Mouse (Mus musculus): ENCODE measurements at regions not wholly inside any gene's neighbourhood (a gene's known extent, or its start where the extent isn't known, plus 50 kb on each side); places are given as distances from the start of the nearest gene placed in this dataset.

- no peaks in the 10 kb centered on the region for H3K4me1 ChIP-seq (ENCODE audit: insufficient read depth, low read depth, low read length)
- H3K27me3 ChIP-seq (replicated peaks; ENCODE audit: insufficient read depth, low read length), result no peaks in the 10 kb centered on the region
- no peak overlapping the region for H3K4me2 ChIP-seq (replicated peaks; ENCODE audit: low read depth, low read length)
- TF ChIP-seq CTCF (IDR thresholded peaks at IDR 0.05) (no peak), EP300 (IDR thresholded peaks at IDR 0.05) (no peak)
- no peaks in the 10 kb centered on the region for H3K36me3 ChIP-seq (ENCODE audit: insufficient read depth, low read length)
- H3K4me3 ChIP-seq (ENCODE audit: low read depth, low read length), result no peak overlapping the region
- no peak overlapping the region for H3K9ac ChIP-seq (replicated peaks; ENCODE audit: low read depth)
- no peak overlapping the region for H3K27ac ChIP-seq (ENCODE audit: low read length)
- ATAC-seq, result no peak
- DNase-seq (ENCODE audit: low spot score), result no peak
- no peaks in the 10 kb centered on the region for H3K9me3 ChIP-seq (ENCODE audit: low read length)
Measured at GRCm38 (mm10) chr4:7144215-7144614, 1094.6 kb downstream of the Car8 start.

DNA sequence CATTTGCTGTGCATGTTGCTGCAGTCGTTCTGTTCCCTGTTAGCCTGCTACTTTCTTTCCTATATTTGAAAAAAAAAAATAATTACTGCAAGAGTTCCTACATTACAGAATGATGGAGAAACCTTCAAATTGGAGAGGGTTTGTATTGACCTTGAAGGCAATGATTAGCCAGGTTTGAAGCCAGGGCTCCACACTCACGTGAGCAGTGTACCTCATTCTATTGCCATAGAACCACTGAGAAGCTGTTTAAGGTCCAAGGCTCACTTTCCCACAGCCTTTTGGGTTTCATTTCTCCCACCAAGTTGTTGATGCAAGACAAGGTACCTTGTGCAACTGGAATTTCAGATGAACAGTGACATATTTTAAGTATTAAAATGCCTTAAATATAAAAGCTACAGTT lies 1095.2 kb downstream of the Car8 start:
- ATAC-seq, result no peak
- Histone ChIP-seq H3K4me2 (replicated peaks; ENCODE audit: low read depth, low read length) (no peak overlapping the region), H3K4me3 (ENCODE audit: low read depth, low read length) (no peak overlapping the region), H3K27me3 (replicated peaks; ENCODE audit: insufficient read depth, low read length) (no peaks in the 10 kb centered on the region), H3K27ac (ENCODE audit: low read length) (no peak overlapping the region), H3K36me3 (ENCODE audit: insufficient read depth, low read length) (no peaks in the 10 kb centered on the region), H3K9me3 (ENCODE audit: low read length) (no peaks in the 10 kb centered on the region), H3K9ac (replicated peaks; ENCODE audit: low read depth) (no peak overlapping the region), H3K4me1 (ENCODE audit: insufficient read depth, low read depth, low read length) (no peaks in the 10 kb centered on the region)
- TF ChIP-seq EP300 (IDR thresholded peaks at IDR 0.05) (no peak), CTCF (IDR thresholded peaks at IDR 0.05) (no peak)
- no peak for DNase-seq (ENCODE audit: low spot score)
- WGBS, result 56% methylated on average over 2 of the region's 2 CpGs

DNA sequence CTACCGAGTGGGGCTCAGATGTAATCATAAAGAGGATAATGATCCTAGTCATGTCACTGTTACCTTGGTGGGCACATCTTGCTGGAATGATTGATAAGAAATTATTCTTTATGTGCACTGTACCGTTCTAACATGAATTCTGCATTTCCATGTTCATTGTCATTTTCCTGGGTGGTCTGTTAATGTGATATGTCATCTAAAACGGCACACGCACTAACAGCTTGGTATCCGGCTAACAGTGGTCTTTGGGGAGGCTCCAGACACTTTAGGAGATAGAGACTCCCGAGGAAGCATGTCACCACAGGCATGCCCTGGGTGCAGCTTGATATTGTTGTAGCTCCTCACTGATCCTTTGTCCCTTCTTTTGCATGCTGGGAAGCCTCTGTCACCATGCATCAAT lies 1096.1 kb downstream of the Car8 start:
- Histone ChIP-seq H3K36me3 (ENCODE audit: insufficient read depth, low read length) (no peaks in the 10 kb centered on the region), H3K4me3 (ENCODE audit: low read depth, low read length) (no peak overlapping the region), H3K9me3 (ENCODE audit: low read length) (no peaks in the 10 kb centered on the region), H3K27ac (ENCODE audit: low read length) (no peak overlapping the region), H3K9ac (replicated peaks; ENCODE audit: low read depth) (no peak overlapping the region), H3K4me1 (ENCODE audit: insufficient read depth, low read depth, low read length) (no peaks in the 10 kb centered on the region), H3K27me3 (replicated peaks; ENCODE audit: insufficient read depth, low read length) (no peaks in the 10 kb centered on the region), H3K4me2 (replicated peaks; ENCODE audit: low read depth, low read length) (no peak overlapping the region)
- no peak for ATAC-seq
- TF ChIP-seq CTCF (IDR thresholded peaks at IDR 0.05), result no peak
- no peak for TF ChIP-seq EP300 (IDR thresholded peaks at IDR 0.05)
- WGBS, result 82% methylated on average over 6 of the region's 6 CpGs
- DNase-seq (ENCODE audit: low spot score), result no peak

- no peak overlapping the region for H3K4me2 ChIP-seq (replicated peaks; ENCODE audit: low read depth, low read length)
- ATAC-seq (peak; percentile 82), DNase-seq (ENCODE audit: low spot score) (peak; percentile 68)
- H3K9me3 ChIP-seq (ENCODE audit: low read length), result no peaks in the 10 kb centered on the region
- WGBS, result 22% methylated on average over 4 of the region's 4 CpGs
- H3K9ac ChIP-seq (replicated peaks; ENCODE audit: low read depth), result no peak overlapping the region
- H3K27ac ChIP-seq (ENCODE audit: low read length), result no peak overlapping the region
- H3K27me3 ChIP-seq (replicated peaks; ENCODE audit: insufficient read depth, low read length), result no peaks in the 10 kb centered on the region
- H3K4me3 ChIP-seq (ENCODE audit: low read depth, low read length), result no peak overlapping the region
- H3K4me1 ChIP-seq (ENCODE audit: insufficient read depth, low read depth, low read length), result no peaks in the 10 kb centered on the region
- TF ChIP-seq CTCF (IDR thresholded peaks at IDR 0.05) (no peak), EP300 (IDR thresholded peaks at IDR 0.05) (peak; percentile 93)
- no peaks in the 10 kb centered on the region for H3K36me3 ChIP-seq (ENCODE audit: insufficient read depth, low read length)
Measured at GRCm38 (mm10) chr4:7112159-7112558, 1126.7 kb downstream of the Car8 start.

- Histone ChIP-seq H3K9ac (replicated peaks; ENCODE audit: low read depth) (no peak overlapping the region), H3K9me3 (ENCODE audit: low read length) (no peaks in the 10 kb centered on the region), H3K27me3 (replicated peaks; ENCODE audit: insufficient read depth, low read length) (no peaks in the 10 kb centered on the region), H3K4me3 (ENCODE audit: low read depth, low read length) (no peak overlapping the region), H3K4me2 (replicated peaks; ENCODE audit: low read depth, low read length) (no peak overlapping the region), H3K4me1 (ENCODE audit: insufficient read depth, low read depth, low read length) (no peaks in the 10 kb centered on the region), H3K27ac (ENCODE audit: low read length) (no peak overlapping the region), H3K36me3 (ENCODE audit: insufficient read depth, low read length) (no peaks in the 10 kb centered on the region)
- TF ChIP-seq EP300 (IDR thresholded peaks at IDR 0.05) (peak; percentile 85), CTCF (IDR thresholded peaks at IDR 0.05) (no peak)
- 63% methylated on average over 7 of the region's 7 CpGs for WGBS
- no peak for ATAC-seq
- DNase-seq (ENCODE audit: low spot score), result peak; percentile 36
Measured at GRCm38 (mm10) chr4:7092957-7093356, 1145.9 kb downstream of the Car8 start.

DNA sequence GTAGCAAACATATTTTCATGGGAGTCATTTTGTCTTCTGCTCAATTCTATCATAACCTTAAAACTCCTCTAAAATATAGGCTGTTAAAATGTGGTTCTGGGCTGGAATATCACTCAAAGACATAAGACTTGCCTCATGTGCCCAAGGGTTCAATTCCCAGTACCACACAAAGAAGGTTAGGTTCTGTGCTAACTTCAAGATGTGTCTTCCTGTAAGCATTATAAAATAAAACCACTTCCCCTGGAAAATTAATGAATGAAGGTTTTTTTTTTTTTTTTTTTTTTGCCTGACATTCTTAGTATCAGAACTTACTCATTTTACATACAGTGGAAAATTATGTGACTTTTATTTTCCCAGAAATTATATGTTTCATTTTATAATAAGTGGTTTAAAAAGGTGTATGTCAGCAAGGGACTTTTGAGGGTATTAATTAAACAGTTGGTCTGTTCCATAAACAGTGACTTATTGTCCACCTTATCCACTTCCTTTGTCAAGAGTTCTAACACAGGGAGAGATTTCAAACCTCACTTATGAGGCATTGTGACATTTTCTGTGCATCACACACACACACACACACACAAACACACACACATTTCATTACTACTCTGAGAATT lies 1147.5 kb downstream of the Car8 start:
- no peak overlapping the region for H3K4me3 ChIP-seq (ENCODE audit: low read depth, low read length)
- DNase-seq (ENCODE audit: low spot score), result no peak

More for the DNA sequence above, 1147.5 kb downstream of the Car8 start:
- H3K4me1 ChIP-seq (ENCODE audit: insufficient read depth, low read depth, low read length), result no peaks in the 10 kb centered on the region
- no peaks in the 10 kb centered on the region for H3K27me3 ChIP-seq (replicated peaks; ENCODE audit: insufficient read depth, low read length)
- no peaks in the 10 kb centered on the region for H3K36me3 ChIP-seq (ENCODE audit: insufficient read depth, low read length)
- no peak overlapping the region for H3K27ac ChIP-seq (ENCODE audit: low read length)
- TF ChIP-seq EP300 (IDR thresholded peaks at IDR 0.05) (no peak), CTCF (IDR thresholded peaks at IDR 0.05) (no peak)
- H3K4me2 ChIP-seq (replicated peaks; ENCODE audit: low read depth, low read length), result no peak overlapping the region
- H3K9me3 ChIP-seq (ENCODE audit: low read length), result no peaks in the 10 kb centered on the region
- H3K9ac ChIP-seq (replicated peaks; ENCODE audit: low read depth), result no peak overlapping the region
- no peak for ATAC-seq

Data from lung, postnatal 0 days (tissue).